ENCODE assay signal across 12 mouse cellular contexts in genomic region chr5:92905146-92905545, GRCm38 (mm10).
DNase-seq lines count a peak whose midpoint lies in the region; ATAC-seq lines count a peak whose summit lies in the region.
"Had no signal": no experiment of that assay in that cellular context is flagged by ENCODE, and none has a peak within 500 bp of the region (broad histone marks: within the 10 kb centered on the region; RNA-seq: fewer than 3 reads in every experiment).

No protein-coding gene starts in this region.

- H3K4me2 ChIP-seq in heart, embryonic 15.5 days, result peak overlapping the region; percentile 11; the same call in 1 of the 2 replicates
- H3K4me2 ChIP-seq in hindbrain, embryonic 15.5 days, result no peak overlapping the region
- H3K4me2 ChIP-seq in midbrain, embryonic 14.5 days (ENCODE audit: low read length), result peak overlapping the region; percentile 25

- H3K4me3 ChIP-seq in heart, embryonic 15.5 days, result no peak overlapping the region
- H3K4me3 ChIP-seq in forebrain, embryonic 10.5 days, result peak overlapping the region; percentile 32; the same call in 1 of the 2 replicates
- no peak overlapping the region for H3K4me3 ChIP-seq in hindbrain, embryonic 15.5 days
- H3K4me3 ChIP-seq in midbrain, embryonic 14.5 days (replicated peaks; ENCODE audit: low read depth, low read length), result no peak overlapping the region
- H3K4me3 ChIP-seq: gastrocnemius, adult 2 months had no signal

- no peaks in the 10 kb centered on the region for H3K27me3 ChIP-seq in heart, embryonic 15.5 days
- H3K27me3 ChIP-seq in forebrain, embryonic 10.5 days (ENCODE audit: poor library complexity, severe bottlenecking), result no peaks in the 10 kb centered on the region
- no peaks in the 10 kb centered on the region for H3K27me3 ChIP-seq in hindbrain, embryonic 15.5 days
- H3K27me3 ChIP-seq in midbrain, embryonic 14.5 days (ENCODE audit: control insufficient read depth, insufficient read depth, low read length), result no peaks in the 10 kb centered on the region

- 0 out of 2 replicates have a peak overlapping the region, but pooled peaks have one; percentile 17 for H3K9ac ChIP-seq in heart, embryonic 15.5 days
- no peak overlapping the region for H3K9ac ChIP-seq in hindbrain, embryonic 15.5 days
- no peak overlapping the region; the same call in 1 of the 2 replicates for H3K9ac ChIP-seq in midbrain, embryonic 14.5 days (replicated peaks; ENCODE audit: low read length)

- no peak for ATAC-seq in heart, embryonic 15.5 days (replicated peaks; ENCODE audit: insufficient number of reproducible peaks, insufficient read depth, low FRiP score, low read depth)
- peak; percentile 51; the same call in 1 of the 2 replicates for ATAC-seq in hindbrain, embryonic 15.5 days (ENCODE audit: low FRiP score, low read depth)
- peak; percentile 22 for ATAC-seq in midbrain, embryonic 14.5 days (ENCODE audit: low FRiP score, low TSS enrichment)
- ATAC-seq: CD4-positive, CD25-positive, alpha-beta regulatory T cell, adult 4 months had no signal

- H3K27ac ChIP-seq in heart, embryonic 15.5 days, result peak overlapping the region; percentile 87
- peak overlapping the region; percentile 87 for H3K27ac ChIP-seq in forebrain, embryonic 10.5 days
- peak overlapping the region; percentile 6 for H3K27ac ChIP-seq in hindbrain, embryonic 15.5 days (replicated peaks)
- peak overlapping the region; percentile 78 for H3K27ac ChIP-seq in midbrain, embryonic 14.5 days (replicated peaks; ENCODE audit: low read depth, low read length)
- H3K27ac ChIP-seq: gastrocnemius, adult 2 months had no signal

- DNase-seq in heart, postnatal 36 days, result no peak
- no peak for DNase-seq in forebrain, embryonic 10.5 days (ENCODE audit: extremely low spot score, low spot score)
- DNase-seq in midbrain, embryonic 14.5 days, result no peak
- no peak for DNase-seq in spleen, postnatal 10 days (ENCODE audit: low spot score in 2 of 2)
- DNase-seq in cerebellum, postnatal 4 days (ENCODE audit: low spot score in 2 of 2), result no peak
- no peak for DNase-seq in ovary, postnatal 14 days (ENCODE audit: low spot score)
- DNase-seq: gastrocnemius, adult 2 months; kidney, postnatal 14 days; right cerebral cortex, postnatal 4 days had no signal

- 0 out of 2 replicates have a peak, but pooled peaks cover 6% of the 10 kb centered on the region for H3K9me3 ChIP-seq in heart, embryonic 15.5 days (replicated peaks)
- peaks cover 15% of the 10 kb centered on the region for H3K9me3 ChIP-seq in forebrain, embryonic 10.5 days
- H3K9me3 ChIP-seq in hindbrain, embryonic 15.5 days, result peaks cover 5% of the 10 kb centered on the region; the same call in 1 of the 2 replicates
- peaks cover 5% of the 10 kb centered on the region; the same call in 1 of the 2 replicates for H3K9me3 ChIP-seq in midbrain, embryonic 14.5 days (ENCODE audit: control insufficient read depth, low read length)

- WGBS in heart, embryonic 15.5 days, result 45% methylated on average over 9 of the region's 9 CpGs
- 41% methylated on average over 9 of the region's 9 CpGs for WGBS in forebrain, embryonic 10.5 days
- 30% methylated on average over 9 of the region's 9 CpGs for WGBS in hindbrain, embryonic 15.5 days
- 18% methylated on average over 9 of the region's 9 CpGs for WGBS in midbrain, embryonic 14.5 days

- intact Hi-C loops in heart, postnatal 36 days (cut with DNase I), result loop anchor here (10.0 kb wide), 1 partner anchor 400 kb away; the partner anchor contains the start of gene Scarb2

- peaks cover 56% of the 10 kb centered on the region for H3K4me1 ChIP-seq in heart, embryonic 15.5 days (replicated peaks)
- peaks cover 69% of the 10 kb centered on the region for H3K4me1 ChIP-seq in forebrain, embryonic 10.5 days
- peaks cover 19% of the 10 kb centered on the region for H3K4me1 ChIP-seq in hindbrain, embryonic 15.5 days (replicated peaks)
- H3K4me1 ChIP-seq in midbrain, embryonic 14.5 days (ENCODE audit: control insufficient read depth, insufficient read depth, low read length), result peaks cover 16% of the 10 kb centered on the region

- 0 out of 2 replicates have a peak, but pooled peaks cover 5% of the 10 kb centered on the region for H3K36me3 ChIP-seq in heart, embryonic 15.5 days
- peaks cover 39% of the 10 kb centered on the region for H3K36me3 ChIP-seq in forebrain, embryonic 10.5 days (replicated peaks)
- no peaks in the 10 kb centered on the region for H3K36me3 ChIP-seq in hindbrain, embryonic 15.5 days
- H3K36me3 ChIP-seq in midbrain, embryonic 14.5 days (ENCODE audit: control insufficient read depth, insufficient read depth, low read length), result no peaks in the 10 kb centered on the region

Comparison
In these comparisons a context has a peak if more than half of its experiments do, and no peak if none do; other contexts are left out.
1. H3K27ac ChIP-seq: peak in every context shown above with its lines; median percentile 87 in heart, embryonic 15.5 days; 87 in forebrain, embryonic 10.5 days; 78 in midbrain, embryonic 14.5 days; 6 in hindbrain, embryonic 15.5 days.